Mouse (Mus musculus): ENCODE results near the gene Lrwd1.

The Lrwd1 gene

GRCm38 (mm10) chr5:136091927-136092326 lies 43.9 kb downstream of the Lrwd1 start:
- no peak for DNase-seq (ENCODE audit: low read depth, low spot score)

- DNase-seq (ENCODE audit: low read depth, low spot score) = no peak
These were observed 46.9 kb downstream of the Lrwd1 start for GRCm38 (mm10) chr5:136088821-136089575.

- no peak for DNase-seq (ENCODE audit: low read depth, low spot score)
These were observed 49.6 kb downstream of the Lrwd1 start for GRCm38 (mm10) chr5:136086290-136086689.

GRCm38 (mm10) chr5:136084891-136085651 lies 50.8 kb downstream of the Lrwd1 start:
- peak; percentile 57 for DNase-seq (ENCODE audit: low read depth, low spot score)

- DNase-seq (ENCODE audit: low read depth, low spot score) = no peak
These were observed 51.6 kb downstream of the Lrwd1 start for GRCm38 (mm10) chr5:136084144-136084881.

GRCm38 (mm10) chr5:136083669-136084107 lies 52.2 kb downstream of the Lrwd1 start, which contains the start of gene Rasa4:
Gene Rasa4 (plus strand): TSS chr5:136083916.
- DNase-seq (ENCODE audit: low read depth, low spot score) = peak; percentile 96

- DNase-seq (ENCODE audit: low read depth, low spot score) = peak; percentile 54
These were observed 53.5 kb downstream of the Lrwd1 start for GRCm38 (mm10) chr5:136082345-136082744.

GRCm38 (mm10) chr5:136078136-136078535 lies 57.7 kb downstream of the Lrwd1 start:
- no peak for DNase-seq (ENCODE audit: low read depth, low spot score)

GRCm38 (mm10) chr5:136077001-136077550 lies 58.8 kb downstream of the Lrwd1 start:
- no peak for DNase-seq (ENCODE audit: low read depth, low spot score)

- DNase-seq (ENCODE audit: low read depth, low spot score) = no peak
These were observed 59.6 kb downstream of the Lrwd1 start for GRCm38 (mm10) chr5:136076284-136076683.

- no peak for DNase-seq (ENCODE audit: low read depth, low spot score)
These were observed 60.8 kb downstream of the Lrwd1 start for GRCm38 (mm10) chr5:136075076-136075475.

GRCm38 (mm10) chr5:136073526-136073925 lies 62.3 kb downstream of the Lrwd1 start:
- no peak for DNase-seq (ENCODE audit: low read depth, low spot score)

GRCm38 (mm10) chr5:136073051-136073450 lies 62.8 kb downstream of the Lrwd1 start:
- DNase-seq (ENCODE audit: low read depth, low spot score) = no peak

Measured in CD4-positive helper T cell, adult 2 months (primary cell).